Comparison of ENCODE assay signal across 20 mouse cellular contexts in genomic region chr15:91704091-91704490, GRCm38 (mm10). TPM values are rescaled to one million over a fixed set of nuclear protein-coding genes. Genes with fewer than 3 reads are reported as not detected.
DNase-seq lines count a peak whose midpoint lies in the region; ATAC-seq and TF ChIP-seq lines count a peak whose summit lies in the region.
"Had no signal": no experiment of that assay in that cellular context is flagged by ENCODE, and none has a peak within 500 bp of the region (broad histone marks: within the 10 kb centered on the region; RNA-seq: fewer than 3 reads in every experiment).

No protein-coding gene starts in this region.

- no peaks in the 10 kb centered on the region for H3K27me3 ChIP-seq in heart, embryonic 15.5 days
- H3K27me3 ChIP-seq in kidney, adult 2 months (replicated peaks; ENCODE audit: control insufficient read depth, insufficient read depth, low read length): no peaks in the 10 kb centered on the region
- no peaks in the 10 kb centered on the region for H3K27me3 ChIP-seq in kidney, embryonic 16.5 days (ENCODE audit: insufficient read depth, low read length)

- H3K4me3 ChIP-seq in heart, embryonic 15.5 days: no peak overlapping the region
- H3K4me3 ChIP-seq in kidney, adult 2 months (ENCODE audit: insufficient read depth, low read depth, low read length): no peak overlapping the region
- H3K4me3 ChIP-seq in kidney, embryonic 16.5 days (ENCODE audit: low read length): no peak overlapping the region
- no peak overlapping the region for H3K4me3 ChIP-seq in embryonic fibroblast, embryonic 13.5 days (ENCODE audit: insufficient read depth, low read length)
- H3K4me3 ChIP-seq: embryonic facial prominence, embryonic 10.5 days; erythroblast, embryonic 14.5 days; forebrain, embryonic 10.5 days; gastrocnemius, adult 2 months; heart, embryonic 10.5 days; hindbrain, embryonic 10.5 days had no signal

- TF ChIP-seq CTCF in kidney, adult 2 months (conservative IDR thresholded peaks at IDR 0.05; ENCODE audit: insufficient read depth, insufficient read length, low read depth, low read length): no peak
- no peak for TF ChIP-seq CTCF in embryonic fibroblast, embryonic 13.5 days (IDR thresholded peaks at IDR 0.05; ENCODE audit: borderline replicate concordance, insufficient read depth, low read length)

- DNase-seq in heart, adult 9 months (ENCODE audit: low spot score in 2 of 2): no peak
- DNase-seq in kidney, adult 2 months: peak; percentile 86
- no peak for DNase-seq in right cerebral cortex, postnatal 36 days (ENCODE audit: low spot score in 2 of 2)
- no peak for DNase-seq in right cerebral cortex, adult 18-20 months
- DNase-seq: B cell, adult 2 months; cerebellum, adult 11-12 months; cerebellum, adult 9-11 months; gastrocnemius, adult 2 months; gastrocnemius, postnatal 25 days had no signal

- no peak for TF ChIP-seq POLR2A in kidney, adult 2 months (IDR thresholded peaks at IDR 0.05; ENCODE audit: low read depth, low read length)
- TF ChIP-seq POLR2A in embryonic fibroblast, embryonic 13.5 days (IDR thresholded peaks at IDR 0.05; ENCODE audit: low read depth, low read length): no peak

- no peaks in the 10 kb centered on the region for H3K9me3 ChIP-seq in heart, embryonic 15.5 days (replicated peaks)
- no peaks in the 10 kb centered on the region for H3K9me3 ChIP-seq in kidney, embryonic 16.5 days (ENCODE audit: low read length)
- H3K9me3 ChIP-seq: embryonic facial prominence, embryonic 10.5 days; forebrain, embryonic 10.5 days; heart, embryonic 10.5 days; hindbrain, embryonic 10.5 days had no signal

- H3K4me1 ChIP-seq in heart, embryonic 15.5 days (replicated peaks): peaks cover 9% of the 10 kb centered on the region
- peaks cover 15% of the 10 kb centered on the region for H3K4me1 ChIP-seq in kidney, adult 2 months (ENCODE audit: control insufficient read depth, insufficient read depth, low read length)
- H3K4me1 ChIP-seq in kidney, embryonic 16.5 days (ENCODE audit: insufficient read depth, low read length): no peaks in the 10 kb centered on the region
- peaks cover 6% of the 10 kb centered on the region; the same call in 1 of the 2 replicates for H3K4me1 ChIP-seq in embryonic fibroblast, embryonic 13.5 days (ENCODE audit: control insufficient read depth, insufficient read depth, low read length)

- H3K9ac ChIP-seq in heart, embryonic 15.5 days: no peak overlapping the region
- no peak overlapping the region for H3K9ac ChIP-seq in kidney, embryonic 16.5 days (replicated peaks; ENCODE audit: low read length)
- H3K9ac ChIP-seq: hindbrain, embryonic 14.5 days had no signal

- H3K4me2 ChIP-seq in heart, embryonic 15.5 days: no peak overlapping the region
- H3K4me2 ChIP-seq in kidney, embryonic 16.5 days (replicated peaks; ENCODE audit: low read depth, low read length): no peak overlapping the region
- H3K4me2 ChIP-seq: hindbrain, embryonic 14.5 days had no signal

- no peak for ATAC-seq in heart, embryonic 15.5 days (replicated peaks; ENCODE audit: insufficient number of reproducible peaks, insufficient read depth, low FRiP score, low read depth)
- no peak for ATAC-seq in kidney, embryonic 16.5 days (ENCODE audit: low FRiP score, low TSS enrichment)
- ATAC-seq: CD4-positive, CD25-positive, alpha-beta regulatory T cell, adult 4 months had no signal

- 89% methylated on average over 7 of the region's 7 CpGs for WGBS in heart, embryonic 15.5 days
- 67% methylated on average over 7 of the region's 7 CpGs for WGBS in kidney, adult 2 months
- WGBS in kidney, embryonic 16.5 days: 76% methylated on average over 7 of the region's 7 CpGs

- peak overlapping the region; percentile 67; the same call in 1 of the 2 replicates for H3K27ac ChIP-seq in heart, embryonic 15.5 days
- peak overlapping the region; percentile 49 for H3K27ac ChIP-seq in kidney, adult 2 months (ENCODE audit: insufficient read depth, low read depth, low read length)
- H3K27ac ChIP-seq in kidney, embryonic 16.5 days (ENCODE audit: low read length): no peak overlapping the region
- H3K27ac ChIP-seq in embryonic fibroblast, embryonic 13.5 days (ENCODE audit: insufficient read depth, low read length): peak overlapping the region; percentile 51; the same call in 1 of the 2 replicates
- H3K27ac ChIP-seq: embryonic facial prominence, embryonic 10.5 days; hindbrain, embryonic 14.5 days had no signal

- H3K36me3 ChIP-seq in heart, embryonic 15.5 days: peaks cover 12% of the 10 kb centered on the region; the same call in 1 of the 2 replicates
- peaks cover 4% of the 10 kb centered on the region; the same call in 1 of the 2 replicates for H3K36me3 ChIP-seq in kidney, adult 2 months (ENCODE audit: control insufficient read depth, insufficient read depth, low read length)
- no peaks in the 10 kb centered on the region for H3K36me3 ChIP-seq in kidney, embryonic 16.5 days (ENCODE audit: insufficient read depth, low read length)
- H3K36me3 ChIP-seq: embryonic facial prominence, embryonic 10.5 days; forebrain, embryonic 10.5 days; G1E; heart, embryonic 10.5 days; hindbrain, embryonic 10.5 days had no signal

RNA-seq across cellular contexts. Expression of gene Lrrk2, which starts 31.1 kb away (rescaled TPM):
- polyA plus RNA-seq in heart, embryonic 15.5 days (2015; fragmentation: Nextera tagmentation; extraction: Ambion mirVana): 4.0 and 4.7 TPM in 2 replicates
- 17.7 and 18.2 TPM in 2 replicates for polyA plus RNA-seq in kidney, adult 2 months (2012; rRNA removed)
- 6.6 and 8.7 TPM in 2 replicates for polyA plus RNA-seq in kidney, embryonic 16.5 days (2015; fragmentation: Nextera tagmentation; extraction: Ambion mirVana)
- 29.8 and 35.0 TPM in 2 replicates for polyA plus RNA-seq in embryonic fibroblast, embryonic 13.5 days (2011; ENCODE audit: insufficient read length, low read depth, missing spikeins)
- polyA plus RNA-seq: erythroblast, embryonic 14.5 days; G1E had no signal
